Mouse (Mus musculus): ENCODE data around the gene Rpusd4. TPM values are rescaled to one million over a fixed set of nuclear protein-coding genes. Genes with fewer than 3 reads are reported as not detected.

Gene Rpusd4
- polyA plus RNA-seq, 1 experiment from 2014 or later, result 15.8 TPM

- Histone ChIP-seq H3K27ac (ENCODE audit: low read depth, low read length) (no peak overlapping the region), H3K36me3 (ENCODE audit: control insufficient read depth, insufficient read depth, low read length) (no peaks in the 10 kb centered on the region), H3K4me1 (ENCODE audit: control insufficient read depth, insufficient read depth, low read length) (no peaks in the 10 kb centered on the region), H3K4me2 (ENCODE audit: low read depth, low read length) (no peak overlapping the region), H3K9ac (replicated peaks; ENCODE audit: low read depth, low read length) (no peak overlapping the region), H3K4me3 (ENCODE audit: low read depth, low read length) (no peak overlapping the region), H3K9me3 (ENCODE audit: control insufficient read depth, low read length) (no peaks in the 10 kb centered on the region), H3K27me3 (ENCODE audit: control insufficient read depth, insufficient read depth, low read length) (no peaks in the 10 kb centered on the region)
- no peak for ATAC-seq (ENCODE audit: low read depth)
Observed at GRCm38 (mm10) chr9:35249476-35249875, 18.2 kb upstream of the Rpusd4 start.

GRCm38 (mm10) chr9:35257365-35257764, 10.3 kb upstream of the Rpusd4 start:
- Histone ChIP-seq H3K9ac (replicated peaks; ENCODE audit: low read depth, low read length) (no peak overlapping the region), H3K4me3 (ENCODE audit: low read depth, low read length) (no peak overlapping the region), H3K4me2 (ENCODE audit: low read depth, low read length) (no peak overlapping the region), H3K36me3 (ENCODE audit: control insufficient read depth, insufficient read depth, low read length) (no peaks in the 10 kb centered on the region), H3K4me1 (ENCODE audit: control insufficient read depth, insufficient read depth, low read length) (no peaks in the 10 kb centered on the region), H3K9me3 (ENCODE audit: control insufficient read depth, low read length) (no peaks in the 10 kb centered on the region), H3K27me3 (ENCODE audit: control insufficient read depth, insufficient read depth, low read length) (no peaks in the 10 kb centered on the region), H3K27ac (ENCODE audit: low read depth, low read length) (no peak overlapping the region)
- no peak for ATAC-seq (ENCODE audit: low read depth)
- 95% methylated on average over 7 of the region's 7 CpGs for WGBS

- Histone ChIP-seq H3K36me3 (ENCODE audit: control insufficient read depth, insufficient read depth, low read length) (no peaks in the 10 kb centered on the region), H3K9me3 (ENCODE audit: control insufficient read depth, low read length) (no peaks in the 10 kb centered on the region), H3K4me1 (ENCODE audit: control insufficient read depth, insufficient read depth, low read length) (peaks cover 7% of the 10 kb centered on the region; the same call in 1 of the 2 replicates), H3K9ac (replicated peaks; ENCODE audit: low read depth, low read length) (no peak overlapping the region), H3K27ac (ENCODE audit: low read depth, low read length) (no peak overlapping the region), H3K27me3 (ENCODE audit: control insufficient read depth, insufficient read depth, low read length) (no peaks in the 10 kb centered on the region), H3K4me2 (ENCODE audit: low read depth, low read length) (no peak overlapping the region), H3K4me3 (ENCODE audit: low read depth, low read length) (no peak overlapping the region)
- no peak for ATAC-seq (ENCODE audit: low read depth)
- whole genome bisulfite sequencing, result 92% methylated on average over 4 of the region's 4 CpGs
Observed at GRCm38 (mm10) chr9:35262418-35262817, 5.2 kb upstream of the Rpusd4 start.

GRCm38 (mm10) chr9:35263431-35263830, 4.2 kb upstream of the Rpusd4 start:
- Histone ChIP-seq H3K9ac (replicated peaks; ENCODE audit: low read depth, low read length) (no peak overlapping the region), H3K4me3 (ENCODE audit: low read depth, low read length) (no peak overlapping the region), H3K9me3 (ENCODE audit: control insufficient read depth, low read length) (no peaks in the 10 kb centered on the region), H3K27me3 (ENCODE audit: control insufficient read depth, insufficient read depth, low read length) (no peaks in the 10 kb centered on the region), H3K4me2 (ENCODE audit: low read depth, low read length) (no peak overlapping the region), H3K4me1 (ENCODE audit: control insufficient read depth, insufficient read depth, low read length) (peaks cover 9% of the 10 kb centered on the region; the same call in 1 of the 2 replicates), H3K36me3 (ENCODE audit: control insufficient read depth, insufficient read depth, low read length) (no peaks in the 10 kb centered on the region), H3K27ac (ENCODE audit: low read depth, low read length) (no peak overlapping the region)
- WGBS, result 100% methylated on average over 2 of the region's 2 CpGs
- no peak for ATAC-seq (ENCODE audit: low read depth)

GRCm38 (mm10) chr9:35264509-35264908, 3.2 kb upstream of the Rpusd4 start:
- no peaks in the 10 kb centered on the region for H3K36me3 ChIP-seq (ENCODE audit: control insufficient read depth, insufficient read depth, low read length)
- no peak overlapping the region for H3K27ac ChIP-seq (ENCODE audit: low read depth, low read length)
- H3K4me2 ChIP-seq (ENCODE audit: low read depth, low read length), result no peak overlapping the region
- 92% methylated on average over 3 of the region's 3 CpGs for WGBS
- no peaks in the 10 kb centered on the region for H3K27me3 ChIP-seq (ENCODE audit: control insufficient read depth, insufficient read depth, low read length)
- no peak overlapping the region for H3K4me3 ChIP-seq (ENCODE audit: low read depth, low read length)
- H3K9ac ChIP-seq (replicated peaks; ENCODE audit: low read depth, low read length), result no peak overlapping the region
- ATAC-seq (ENCODE audit: low read depth), result no peak
- peaks cover 9% of the 10 kb centered on the region; the same call in 1 of the 2 replicates for H3K4me1 ChIP-seq (ENCODE audit: control insufficient read depth, insufficient read depth, low read length)
- H3K9me3 ChIP-seq (ENCODE audit: control insufficient read depth, low read length), result no peaks in the 10 kb centered on the region

GRCm38 (mm10) chr9:35267976-35268715, 481 bp downstream of the Rpusd4 start:
- H3K9ac ChIP-seq (replicated peaks; ENCODE audit: low read depth, low read length), result peak overlapping the region; percentile 65
- peaks cover 6% of the 10 kb centered on the region; the same call in 1 of the 2 replicates for H3K36me3 ChIP-seq (ENCODE audit: control insufficient read depth, insufficient read depth, low read length)
- H3K27me3 ChIP-seq (ENCODE audit: control insufficient read depth, insufficient read depth, low read length), result no peaks in the 10 kb centered on the region
- H3K27ac ChIP-seq (ENCODE audit: low read depth, low read length), result peak overlapping the region; percentile 71
- H3K4me3 ChIP-seq (ENCODE audit: low read depth, low read length), result peak overlapping the region; percentile 78
- peak overlapping the region; percentile 78 for H3K4me2 ChIP-seq (ENCODE audit: low read depth, low read length)
- no peaks in the 10 kb centered on the region for H3K9me3 ChIP-seq (ENCODE audit: control insufficient read depth, low read length)
- ATAC-seq (ENCODE audit: low read depth), result peak; percentile 69
- WGBS, result 2% methylated on average over 21 of the region's 21 CpGs
- peaks cover 9% of the 10 kb centered on the region; the same call in 1 of the 2 replicates for H3K4me1 ChIP-seq (ENCODE audit: control insufficient read depth, insufficient read depth, low read length)

- Histone ChIP-seq H3K4me2 (ENCODE audit: low read depth, low read length) (no peak overlapping the region), H3K36me3 (ENCODE audit: control insufficient read depth, insufficient read depth, low read length) (peaks cover 10% of the 10 kb centered on the region; the same call in 1 of the 2 replicates), H3K4me1 (ENCODE audit: control insufficient read depth, insufficient read depth, low read length) (no peaks in the 10 kb centered on the region), H3K9ac (replicated peaks; ENCODE audit: low read depth, low read length) (no peak overlapping the region), H3K4me3 (ENCODE audit: low read depth, low read length) (no peak overlapping the region), H3K9me3 (ENCODE audit: control insufficient read depth, low read length) (no peaks in the 10 kb centered on the region), H3K27ac (ENCODE audit: low read depth, low read length) (no peak overlapping the region), H3K27me3 (ENCODE audit: control insufficient read depth, insufficient read depth, low read length) (no peaks in the 10 kb centered on the region)
- ATAC-seq (ENCODE audit: low read depth), result no peak
- WGBS, result 92% methylated on average over 3 of the region's 3 CpGs
Observed at GRCm38 (mm10) chr9:35277855-35278365, 10.2 kb downstream of the Rpusd4 start.

- ATAC-seq (ENCODE audit: low read depth), result no peak
- no peak overlapping the region for H3K4me3 ChIP-seq (ENCODE audit: low read depth, low read length)
- H3K4me2 ChIP-seq (ENCODE audit: low read depth, low read length), result no peak overlapping the region
- whole genome bisulfite sequencing, result 85% methylated on average over 4 of the region's 4 CpGs
- no peaks in the 10 kb centered on the region for H3K27me3 ChIP-seq (ENCODE audit: control insufficient read depth, insufficient read depth, low read length)
- no peaks in the 10 kb centered on the region for H3K4me1 ChIP-seq (ENCODE audit: control insufficient read depth, insufficient read depth, low read length)
- H3K27ac ChIP-seq (ENCODE audit: low read depth, low read length), result no peak overlapping the region
- H3K9me3 ChIP-seq (ENCODE audit: control insufficient read depth, low read length), result no peaks in the 10 kb centered on the region
- no peak overlapping the region for H3K9ac ChIP-seq (replicated peaks; ENCODE audit: low read depth, low read length)
- H3K36me3 ChIP-seq (ENCODE audit: control insufficient read depth, insufficient read depth, low read length), result peaks cover 10% of the 10 kb centered on the region; the same call in 1 of the 2 replicates
Observed at GRCm38 (mm10) chr9:35278451-35278850, 10.8 kb downstream of the Rpusd4 start.

- H3K4me3 ChIP-seq (ENCODE audit: low read depth, low read length), result no peak overlapping the region
- WGBS, result 13% methylated on average over 5 of the region's 5 CpGs
- H3K36me3 ChIP-seq (ENCODE audit: control insufficient read depth, insufficient read depth, low read length), result no peaks in the 10 kb centered on the region
- peaks cover 2% of the 10 kb centered on the region for H3K27me3 ChIP-seq (ENCODE audit: control insufficient read depth, insufficient read depth, low read length)
- H3K9ac ChIP-seq (replicated peaks; ENCODE audit: low read depth, low read length), result no peak overlapping the region
- H3K9me3 ChIP-seq (ENCODE audit: control insufficient read depth, low read length), result no peaks in the 10 kb centered on the region
- H3K4me2 ChIP-seq (ENCODE audit: low read depth, low read length), result no peak overlapping the region
- H3K4me1 ChIP-seq (ENCODE audit: control insufficient read depth, insufficient read depth, low read length), result no peaks in the 10 kb centered on the region
- ATAC-seq (ENCODE audit: low read depth), result no peak
- H3K27ac ChIP-seq (ENCODE audit: low read depth, low read length), result no peak overlapping the region
Observed at GRCm38 (mm10) chr9:35282006-35282850, 14.6 kb downstream of the Rpusd4 start.
